Mouse (Mus musculus): Measurements from ENCODE around the gene Bcl6.

The Bcl6 gene

GRCm38 (mm10) chr16:23991170-23991569, 2.5 kb upstream of the Bcl6 start:
- peak; percentile 89 for DNase-seq (ENCODE audit: low read depth, low spot score)

DNA sequence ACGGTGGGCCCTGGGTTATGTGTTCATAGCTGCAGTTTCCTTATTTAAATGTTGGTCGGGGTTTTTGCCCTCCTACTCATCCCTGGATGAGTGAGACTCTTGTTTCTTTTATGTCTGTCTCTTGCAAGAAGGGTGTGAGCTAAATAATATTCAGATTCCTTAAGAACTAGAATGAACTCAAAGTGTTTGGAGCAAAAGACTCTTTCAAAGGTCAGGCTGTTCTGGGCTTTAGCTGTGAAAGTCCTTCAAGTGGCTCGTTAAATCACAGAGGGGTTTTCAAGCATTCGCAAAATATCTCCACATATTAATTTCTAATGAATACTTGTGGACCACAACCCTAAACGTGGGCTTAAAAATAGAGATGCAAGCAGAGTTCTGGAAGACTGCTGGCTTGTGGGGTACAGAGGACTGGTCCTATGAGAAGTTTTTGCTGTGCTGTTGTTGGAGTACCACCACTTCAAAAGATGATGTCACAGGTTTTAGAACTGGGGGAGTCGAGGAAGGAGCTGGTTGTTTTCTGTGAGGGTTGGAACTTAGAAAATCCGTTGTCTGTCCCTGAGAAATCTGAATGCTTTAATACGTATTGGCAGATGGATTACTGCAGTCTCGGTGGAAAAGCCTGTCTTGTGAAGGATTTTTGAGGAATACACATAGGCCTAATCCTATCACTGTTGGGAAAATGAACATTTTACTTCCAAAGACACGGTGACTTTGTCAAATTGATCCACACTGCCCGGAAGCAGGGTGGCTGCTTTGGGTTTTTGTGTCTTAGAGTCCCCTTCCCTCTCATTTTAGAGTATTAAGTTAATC, 1.7 kb upstream of the Bcl6 start:
- peak; percentile 18 for DNase-seq (ENCODE audit: low read depth, low spot score)

DNA sequence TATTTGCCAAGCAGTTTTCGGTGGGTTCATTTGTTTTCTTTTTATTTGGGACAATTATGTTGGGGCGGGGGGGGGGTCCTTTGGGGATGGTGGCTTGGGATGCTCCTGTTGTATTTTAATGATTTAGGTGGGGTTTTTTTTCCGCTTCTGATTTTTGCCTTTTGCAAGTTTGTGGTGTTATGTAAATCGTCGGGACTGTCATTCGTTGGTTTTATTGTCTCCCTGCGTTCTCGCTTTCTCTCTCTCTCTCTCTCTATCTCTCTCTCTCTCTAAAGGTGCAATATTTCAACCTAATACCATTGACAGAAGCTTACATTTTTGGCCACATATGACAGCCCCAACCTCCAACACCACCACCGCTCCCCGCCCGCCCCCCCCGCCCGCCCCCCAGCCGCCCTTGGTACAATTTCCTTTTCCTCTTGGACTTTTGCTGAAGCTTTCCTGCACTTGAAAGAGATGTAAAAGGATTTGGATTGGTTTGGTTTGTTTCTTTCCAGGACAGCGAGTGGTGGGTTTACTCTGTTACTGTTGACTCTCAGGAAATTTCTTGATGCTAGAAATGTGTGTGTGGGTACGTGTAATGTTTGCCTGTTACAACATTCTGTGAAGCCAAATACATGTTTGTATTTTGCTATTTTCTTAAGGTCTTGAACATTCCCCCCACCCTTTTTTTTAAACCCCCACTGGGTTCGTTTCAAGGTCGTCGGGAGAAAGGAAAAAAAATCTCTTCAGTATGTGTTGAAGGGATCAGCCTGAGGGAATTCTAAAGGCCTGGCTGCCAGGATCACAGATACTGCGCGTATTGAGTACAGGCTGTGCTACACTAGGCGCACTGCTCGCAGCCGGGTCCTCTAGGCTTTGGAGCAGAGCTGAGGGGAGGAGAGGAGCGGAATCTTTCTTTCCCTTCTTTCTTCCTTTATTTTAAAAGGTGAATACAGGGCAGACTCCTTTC, 833 bp upstream of the Bcl6 start:
- peak; percentile 88 for DNase-seq (ENCODE audit: low read depth, low spot score)

- no peak for DNase-seq (ENCODE audit: low read depth, low spot score)
Measured at GRCm38 (mm10) chr16:23988157-23988465, 541 bp downstream of the Bcl6 start.

GRCm38 (mm10) chr16:23987341-23988156, 1.1 kb downstream of the Bcl6 start:
- peak; percentile 65 for DNase-seq (ENCODE audit: low read depth, low spot score)

DNA sequence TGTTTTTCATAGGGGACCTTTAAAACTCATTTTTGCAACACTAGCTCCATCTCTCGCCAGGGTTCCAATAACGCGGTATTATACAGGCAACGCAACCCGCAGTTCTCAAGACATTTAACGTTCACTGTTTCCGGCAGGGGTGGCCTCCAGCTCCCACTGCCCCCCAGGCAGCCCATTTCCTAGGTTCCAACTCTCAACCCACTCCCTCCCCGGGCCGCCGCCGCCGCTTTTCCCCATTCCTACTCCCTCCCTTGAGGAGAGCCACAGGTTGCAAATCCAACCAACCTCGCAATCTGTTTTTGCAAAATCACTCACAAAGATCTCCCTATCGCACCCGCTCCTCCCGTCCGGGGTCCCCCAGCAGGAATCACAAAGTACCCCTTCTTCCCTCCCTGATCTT, 1.8 kb downstream of the Bcl6 start:
- DNase-seq (ENCODE audit: low read depth, low spot score) = peak; percentile 50

DNA sequence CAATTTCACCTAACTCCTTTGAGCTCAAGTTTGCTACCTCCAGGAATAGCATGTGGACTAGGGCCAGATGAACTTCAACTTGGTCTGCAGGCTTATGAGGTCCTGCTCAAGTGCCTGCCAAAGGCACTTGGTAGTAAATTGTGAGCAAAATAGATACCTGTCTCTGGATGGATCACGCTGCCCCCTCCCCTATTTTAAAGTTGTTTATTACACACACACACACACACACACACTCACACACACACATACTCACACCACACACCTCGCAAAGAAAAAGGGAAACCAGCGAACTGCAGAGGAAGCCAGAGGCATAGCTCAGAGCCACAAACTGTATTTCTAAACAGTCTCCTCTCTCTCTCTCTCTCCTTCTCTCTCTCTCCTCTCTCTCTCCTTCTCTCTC, 2.5 kb downstream of the Bcl6 start:
- peak; percentile 34 for DNase-seq (ENCODE audit: low read depth, low spot score)

GRCm38 (mm10) chr16:23985467-23985861, 3.2 kb downstream of the Bcl6 start:
- peak; percentile 73 for DNase-seq (ENCODE audit: low read depth, low spot score)

- DNase-seq (ENCODE audit: low read depth, low spot score) = peak; percentile 60
Measured at GRCm38 (mm10) chr16:23984760-23985466, 3.7 kb downstream of the Bcl6 start.

- DNase-seq (ENCODE audit: low read depth, low spot score) = peak; percentile 95
Measured at GRCm38 (mm10) chr16:23984183-23984582, 4.5 kb downstream of the Bcl6 start.

DNA sequence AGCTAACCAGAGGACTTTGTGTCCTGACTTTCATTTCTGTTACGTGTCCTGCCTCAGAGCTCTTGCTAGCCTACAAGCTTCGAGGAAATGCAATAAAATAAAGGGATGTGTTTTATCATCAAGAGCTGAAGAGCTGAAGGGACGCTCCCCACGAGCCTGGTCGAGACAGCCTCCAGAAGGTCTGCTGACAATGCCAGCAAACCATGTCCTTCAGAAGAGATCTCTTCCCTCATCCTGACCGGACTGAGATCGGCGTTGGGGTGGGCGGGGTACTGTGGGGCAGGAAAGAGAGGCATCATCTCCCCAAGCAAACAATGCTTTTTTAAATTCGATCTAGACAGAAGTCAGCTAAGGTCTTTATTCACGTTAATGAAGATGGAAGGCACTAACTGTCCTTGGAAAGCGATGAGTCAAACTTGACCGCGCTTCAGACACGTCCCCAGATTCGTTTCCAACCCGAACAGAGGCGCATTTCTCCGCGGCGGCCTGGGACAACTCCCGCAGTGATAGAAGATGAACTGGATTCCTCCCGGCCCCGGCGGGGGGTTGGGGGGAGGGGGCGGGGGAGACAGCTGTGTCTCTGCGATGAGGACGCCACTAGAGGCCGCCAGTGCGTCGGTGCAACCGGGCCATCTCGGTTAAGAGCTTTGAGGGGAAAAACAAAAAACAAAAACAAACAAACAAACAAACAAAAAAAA, 5.6 kb downstream of the Bcl6 start:
- DNase-seq (ENCODE audit: low read depth, low spot score) = peak; percentile 84

- peak; percentile 93 for DNase-seq (ENCODE audit: low read depth, low spot score)
Measured at GRCm38 (mm10) chr16:23981925-23982851, 6.5 kb downstream of the Bcl6 start.

- peak; percentile 31 for DNase-seq (ENCODE audit: low read depth, low spot score)
Measured at GRCm38 (mm10) chr16:23980991-23981720, 7.5 kb downstream of the Bcl6 start.

GRCm38 (mm10) chr16:23980201-23980870, 8.3 kb downstream of the Bcl6 start:
- DNase-seq (ENCODE audit: low read depth, low spot score) = peak; percentile 47

DNA sequence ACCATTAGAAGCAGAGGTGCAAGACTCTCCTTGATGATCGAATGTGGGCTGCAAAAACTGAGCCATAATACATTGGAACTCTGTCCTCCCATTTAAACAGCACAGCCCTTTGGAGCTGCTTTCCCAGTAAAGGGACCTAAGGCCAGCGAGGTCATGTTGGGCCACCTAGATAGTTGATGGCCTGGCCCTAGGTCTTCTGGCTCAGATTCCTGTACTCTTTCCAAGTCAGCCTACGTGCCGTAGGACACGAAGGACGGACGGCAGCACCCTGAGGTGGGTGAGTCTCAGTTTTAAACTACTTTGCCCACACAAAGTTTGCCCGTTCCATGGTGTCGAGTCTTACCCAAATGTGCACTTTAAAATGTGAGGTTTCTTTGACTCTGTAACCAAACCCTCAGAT, 9.2 kb downstream of the Bcl6 start:
- DNase-seq (ENCODE audit: low read depth, low spot score) = no peak

DNA sequence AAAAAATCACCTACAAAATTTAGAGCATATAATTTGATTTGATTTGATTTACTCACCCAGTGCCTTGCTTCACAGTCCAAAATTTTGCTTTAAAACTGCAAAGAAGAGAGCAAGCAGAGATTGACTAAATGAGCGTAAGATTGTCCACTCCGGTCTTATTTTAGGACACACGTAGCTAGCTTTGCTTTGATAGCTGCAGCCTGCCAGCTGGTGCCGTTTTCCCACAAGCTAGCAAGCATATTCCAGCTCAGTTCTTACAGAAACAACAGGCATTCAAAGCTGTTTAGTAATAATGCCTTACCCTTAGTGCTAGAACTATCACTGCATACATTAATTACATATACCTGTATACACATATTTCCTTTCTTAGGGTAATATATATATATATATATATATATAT, 10.2 kb downstream of the Bcl6 start:
- DNase-seq (ENCODE audit: low read depth, low spot score) = peak; percentile 75

GRCm38 (mm10) chr16:23977732-23978131, 10.9 kb downstream of the Bcl6 start:
- DNase-seq (ENCODE audit: low read depth, low spot score) = no peak

GRCm38 (mm10) chr16:23976196-23976595, 12.5 kb downstream of the Bcl6 start:
- DNase-seq (ENCODE audit: low read depth, low spot score) = no peak
